Mouse (Mus musculus): ENCODE results near the gene Mcf2l.

GRCm38 (mm10) chr8:12984601-12985243 lies 111.1 kb downstream of the Mcf2l start:
- TF ChIP-seq CTCF (IDR thresholded peaks at IDR 0.05; ENCODE audit: low read depth) (no peak), EP300 (IDR thresholded peaks at IDR 0.05; ENCODE audit: low read depth) (no peak)

Measured in heart, postnatal 0 days (tissue).